ENCODE assay signal across 40 mouse cellular contexts in the genomic region with DNA sequence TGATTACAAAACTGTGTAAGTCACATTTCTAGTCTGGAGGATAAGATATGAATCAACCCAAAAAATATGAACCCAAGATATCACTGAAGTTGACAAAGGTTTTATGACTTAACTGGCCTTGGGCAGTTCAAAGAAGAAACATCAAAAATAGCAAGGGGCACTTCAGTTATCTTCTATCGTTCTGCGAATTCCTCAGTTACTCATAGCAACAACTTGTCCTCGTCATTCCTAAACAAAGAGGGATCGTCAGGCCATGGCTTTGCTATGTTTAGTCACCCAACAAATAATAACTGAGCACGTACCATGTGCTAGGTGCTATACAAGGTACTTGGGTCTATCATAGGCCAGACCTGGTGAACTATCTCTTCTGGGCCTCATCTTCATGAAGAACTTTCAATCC. TPM values are rescaled to one million over a fixed set of nuclear protein-coding genes. Genes with fewer than 3 reads are reported as not detected.
"Had no signal": no experiment of that assay in that cellular context is flagged by ENCODE, and none has a peak within 500 bp of the region (broad histone marks: within the 10 kb centered on the region; RNA-seq: fewer than 3 reads in every experiment).

No protein-coding gene starts in this region.

- H3K36me3 ChIP-seq: heart, embryonic 13.5 days; heart, embryonic 15.5 days; hindbrain, embryonic 13.5 days; hindbrain, embryonic 15.5 days; kidney, embryonic 15.5 days; limb, embryonic 13.5 days; limb, embryonic 15.5 days; liver, embryonic 13.5 days; liver, embryonic 15.5 days had no signal

- ATAC-seq: hindbrain, postnatal 0 days; intestine, embryonic 16.5 days had no signal

- DNase-seq: gastrocnemius, postnatal 14 days; gastrocnemius, postnatal 36 days; heart, adult 2 months; heart, postnatal 14 days; heart, postnatal 36 days; kidney, adult 11 months; kidney, adult 2 months; kidney, adult 9 months; kidney, postnatal 14 days; kidney, postnatal 36 days; layer of hippocampus, adult 9-11 months; layer of hippocampus, postnatal 36 days; left cerebral cortex, postnatal 4 days; liver, embryonic 13.5 days had no signal

- H3K27me3 ChIP-seq: heart, embryonic 13.5 days; heart, embryonic 15.5 days; hindbrain, embryonic 13.5 days; hindbrain, embryonic 15.5 days; kidney, embryonic 15.5 days; limb, embryonic 13.5 days; limb, embryonic 15.5 days; liver, embryonic 13.5 days; liver, embryonic 15.5 days had no signal

- H3K9me3 ChIP-seq: heart, embryonic 13.5 days; heart, embryonic 15.5 days; hindbrain, embryonic 13.5 days; hindbrain, embryonic 15.5 days; kidney, embryonic 15.5 days; limb, embryonic 13.5 days; limb, embryonic 15.5 days; liver, embryonic 13.5 days; liver, embryonic 15.5 days had no signal

- H3K4me1 ChIP-seq: heart, embryonic 13.5 days; heart, embryonic 15.5 days; hindbrain, embryonic 13.5 days; hindbrain, embryonic 15.5 days; kidney, embryonic 15.5 days; liver, embryonic 13.5 days; liver, embryonic 15.5 days had no signal

- H3K27ac ChIP-seq: heart, adult 2 months; heart, embryonic 13.5 days; heart, embryonic 15.5 days; hindbrain, embryonic 13.5 days; hindbrain, embryonic 15.5 days; hindbrain, postnatal 0 days; kidney, embryonic 15.5 days; kidney, postnatal 0 days; limb, embryonic 13.5 days; limb, embryonic 15.5 days; liver, embryonic 13.5 days; liver, embryonic 15.5 days had no signal

- H3K4me3 ChIP-seq: heart, adult 2 months; heart, embryonic 13.5 days; heart, embryonic 15.5 days; hindbrain, embryonic 13.5 days; hindbrain, embryonic 15.5 days; kidney, embryonic 15.5 days; limb, embryonic 13.5 days; limb, embryonic 15.5 days; liver, embryonic 13.5 days; liver, embryonic 15.5 days had no signal

- H3K9ac ChIP-seq: heart, embryonic 13.5 days; heart, embryonic 15.5 days; hindbrain, embryonic 13.5 days; hindbrain, embryonic 15.5 days; kidney, embryonic 15.5 days; limb, embryonic 13.5 days; limb, embryonic 15.5 days; liver, embryonic 13.5 days; liver, embryonic 15.5 days had no signal

- H3K4me2 ChIP-seq: heart, embryonic 11.5 days; heart, embryonic 13.5 days; heart, embryonic 15.5 days; hindbrain, embryonic 13.5 days; hindbrain, embryonic 15.5 days; kidney, embryonic 15.5 days; limb, embryonic 13.5 days; limb, embryonic 15.5 days; liver, embryonic 13.5 days; liver, embryonic 15.5 days had no signal

RNA-seq across cellular contexts. Expression of a gene that starts 5.3 kb away (rescaled TPM):
- total RNA-seq: gastrocnemius, adult 8-10 months; gastrocnemius, postnatal 14 days; gastrocnemius, postnatal 36 days; heart, adult 2 months; heart, postnatal 14 days; heart, postnatal 36 days; hematopoietic stem cell, adult 5-6 weeks; hindbrain, postnatal 0 days; layer of hippocampus, adult 18-20 months; layer of hippocampus, adult 8-10 months; layer of hippocampus, postnatal 14 days; layer of hippocampus, postnatal 36 days; left cerebral cortex, adult 18-20 months; left cerebral cortex, adult 8-10 months; left cerebral cortex, postnatal 10 days; left cerebral cortex, postnatal 25 days; left cerebral cortex, postnatal 4 days; liver, adult 2 months had no signal
- polyA plus RNA-seq: gonadal fat pad, adult 2 months; heart, adult 2 months; heart, embryonic 11.5 days; heart, embryonic 13.5 days; heart, embryonic 15.5 days; heart, postnatal 0 days; hindbrain, embryonic 13.5 days; hindbrain, postnatal 0 days; kidney, adult 2 months; kidney, embryonic 15.5 days; kidney, postnatal 0 days; large intestine, adult 2 months; limb, embryonic 11.5 days; liver, adult 2 months had no signal
